ENCODE assay signal across 21 mouse cellular contexts in the genomic region with DNA sequence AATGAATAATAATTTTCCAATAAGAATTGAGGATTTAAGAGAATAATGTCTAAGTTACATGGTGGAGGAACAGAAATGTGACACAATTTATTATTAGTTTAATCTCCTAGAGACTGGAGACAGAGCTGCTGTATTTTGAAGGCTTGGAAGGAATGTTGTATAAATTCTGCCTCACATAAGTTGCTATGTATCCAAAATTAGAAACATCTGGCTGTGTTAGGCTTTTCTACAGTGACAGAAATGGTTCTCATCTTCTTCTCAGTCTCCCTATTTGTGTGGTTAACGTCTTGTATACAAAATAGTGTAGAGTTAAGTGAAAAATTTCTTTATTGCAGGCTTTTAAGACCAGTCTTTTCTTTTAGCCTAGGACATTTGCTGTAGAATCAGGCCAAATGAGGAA. TPM values are rescaled to one million over a fixed set of nuclear protein-coding genes. Genes with fewer than 3 reads are reported as not detected.
DNase-seq lines count a peak whose midpoint lies in the region; ATAC-seq and TF ChIP-seq lines count a peak whose summit lies in the region.
"Had no signal": no experiment of that assay in that cellular context is flagged by ENCODE, and none has a peak within 500 bp of the region (broad histone marks: within the 10 kb centered on the region; RNA-seq: fewer than 3 reads in every experiment).

No protein-coding gene starts in this region.

- H3K27ac ChIP-seq in heart, embryonic 10.5 days: peak overlapping the region; percentile 9; the same call in 1 of the 2 replicates
- H3K27ac ChIP-seq in heart, embryonic 15.5 days: peak overlapping the region; percentile 75
- H3K27ac ChIP-seq in layer of hippocampus, adult 2 months: peak overlapping the region; percentile 18; the same call in 1 of the 2 replicates
- H3K27ac ChIP-seq in embryonic facial prominence, embryonic 14.5 days (replicated peaks; ENCODE audit: low read depth, low read length): no peak overlapping the region
- H3K27ac ChIP-seq: embryonic facial prominence, embryonic 12.5 days; forebrain, embryonic 13.5 days; hindbrain, embryonic 15.5 days; kidney, postnatal 0 days had no signal

- peaks cover 4% of the 10 kb centered on the region; the same call in 1 of the 2 replicates for H3K4me1 ChIP-seq in heart, embryonic 10.5 days
- peaks cover 6% of the 10 kb centered on the region for H3K4me1 ChIP-seq in heart, embryonic 15.5 days (replicated peaks)
- H3K4me1 ChIP-seq in embryonic facial prominence, embryonic 14.5 days (ENCODE audit: control insufficient read depth, insufficient read depth, low read length): peaks cover 10% of the 10 kb centered on the region
- H3K4me1 ChIP-seq: embryonic facial prominence, embryonic 12.5 days had no signal

- H3K4me2 ChIP-seq in heart, embryonic 15.5 days: 0 out of 2 replicates have a peak overlapping the region, but pooled peaks have one; percentile 15
- no peak overlapping the region for H3K4me2 ChIP-seq in embryonic facial prominence, embryonic 14.5 days (ENCODE audit: low read depth, low read length)
- H3K4me2 ChIP-seq: embryonic facial prominence, embryonic 12.5 days; forebrain, embryonic 13.5 days; hindbrain, embryonic 15.5 days had no signal

- 60% methylated on average over 1 of the region's 1 CpGs for WGBS in heart, embryonic 10.5 days
- WGBS in heart, embryonic 15.5 days: 51% methylated on average over 1 of the region's 1 CpGs
- WGBS in embryonic facial prominence, embryonic 14.5 days: 34% methylated on average over 1 of the region's 1 CpGs

- no peaks in the 10 kb centered on the region for H3K27me3 ChIP-seq in heart, embryonic 10.5 days (ENCODE audit: insufficient read depth, poor library complexity, severe bottlenecking)
- no peaks in the 10 kb centered on the region for H3K27me3 ChIP-seq in heart, embryonic 15.5 days
- no peaks in the 10 kb centered on the region for H3K27me3 ChIP-seq in embryonic facial prominence, embryonic 14.5 days (replicated peaks; ENCODE audit: control insufficient read depth, insufficient read depth, low read length)
- H3K27me3 ChIP-seq: embryonic facial prominence, embryonic 12.5 days; forebrain, embryonic 13.5 days; hindbrain, embryonic 15.5 days had no signal

- H3K9ac ChIP-seq in heart, embryonic 15.5 days: no peak overlapping the region
- no peak overlapping the region for H3K9ac ChIP-seq in embryonic facial prominence, embryonic 14.5 days (ENCODE audit: low read depth, low read length)
- H3K9ac ChIP-seq: embryonic facial prominence, embryonic 12.5 days; forebrain, embryonic 13.5 days; hindbrain, embryonic 15.5 days had no signal

- no peak for ATAC-seq in heart, embryonic 15.5 days (replicated peaks; ENCODE audit: insufficient number of reproducible peaks, insufficient read depth, low FRiP score, low read depth)
- no peak for ATAC-seq in embryonic facial prominence, embryonic 14.5 days (ENCODE audit: low read depth)
- ATAC-seq: forebrain, embryonic 13.5 days had no signal

- H3K9me3 ChIP-seq in heart, embryonic 10.5 days: no peaks in the 10 kb centered on the region
- no peaks in the 10 kb centered on the region for H3K9me3 ChIP-seq in heart, embryonic 15.5 days (replicated peaks)
- no peaks in the 10 kb centered on the region for H3K9me3 ChIP-seq in embryonic facial prominence, embryonic 14.5 days (ENCODE audit: control insufficient read depth, low read length)
- H3K9me3 ChIP-seq: embryonic facial prominence, embryonic 12.5 days; forebrain, embryonic 13.5 days; hindbrain, embryonic 15.5 days had no signal

- H3K4me3 ChIP-seq in heart, embryonic 10.5 days: no peak overlapping the region
- H3K4me3 ChIP-seq in heart, embryonic 15.5 days: no peak overlapping the region
- no peak overlapping the region for H3K4me3 ChIP-seq in layer of hippocampus, adult 2 months
- no peak overlapping the region for H3K4me3 ChIP-seq in embryonic facial prominence, embryonic 14.5 days (ENCODE audit: low read depth, low read length)
- H3K4me3 ChIP-seq: embryonic facial prominence, embryonic 12.5 days; forebrain, embryonic 13.5 days; hindbrain, embryonic 15.5 days had no signal

- intact Hi-C loops in heart, postnatal 36 days (cut with DNase I): no loop called here

- no peaks in the 10 kb centered on the region for H3K36me3 ChIP-seq in heart, embryonic 10.5 days
- H3K36me3 ChIP-seq in heart, embryonic 15.5 days: no peaks in the 10 kb centered on the region
- no peaks in the 10 kb centered on the region for H3K36me3 ChIP-seq in embryonic facial prominence, embryonic 14.5 days (ENCODE audit: control insufficient read depth, insufficient read depth, low read length)
- H3K36me3 ChIP-seq: embryonic facial prominence, embryonic 12.5 days; hindbrain, embryonic 15.5 days had no signal

- no peak for DNase-seq in heart, embryonic 10.5 days (ENCODE audit: low spot score)
- no peak for DNase-seq in heart, adult 11 months
- no peak for DNase-seq in heart, postnatal 36 days
- DNase-seq in layer of hippocampus, adult 2 months (ENCODE audit: low spot score in 2 of 2): no peak
- no peak for DNase-seq in layer of hippocampus, adult 11-12 months (ENCODE audit: low spot score)
- peak; percentile 53 for DNase-seq in embryonic facial prominence, embryonic 14.5 days (ENCODE audit: low spot score)
- no peak for DNase-seq in cerebellum, adult 9-10 months
- DNase-seq: adrenal gland, adult 2 months; adrenal gland, postnatal 25 days; cerebellum, adult 18-20 months; cerebellum, postnatal 10 days; gastrocnemius, postnatal 36 days; heart, adult 18-20 months; kidney, adult 11 months; kidney, adult 9 months had no signal

- TF ChIP-seq CTCF in layer of hippocampus, adult 2 months (conservative IDR thresholded peaks at IDR 0.05): no peak

RNA-seq across cellular contexts. Expression of a gene that starts 6.2 kb away (rescaled TPM):
- polyA plus RNA-seq in heart, embryonic 10.5 days (2016; fragmentation: Nextera tagmentation; extraction: Ambion mirVana): 4.9 and 15.2 TPM in 2 replicates
- 5.8 and 8.2 TPM in 2 replicates for polyA plus RNA-seq in heart, embryonic 15.5 days (2015; fragmentation: Nextera tagmentation; extraction: Ambion mirVana)
- 10 to 100 TPM; 11.1 to 24.8 TPM for total RNA-seq in heart, postnatal 36 days (2021)
- total RNA-seq in layer of hippocampus, adult 2 months (2021): 10 to 100 TPM; 81.4 to 87.3 TPM
- 0.88 and 1.2 TPM in 2 replicates for polyA plus RNA-seq in embryonic facial prominence, embryonic 14.5 days (2014; fragmentation: Nextera tagmentation; extraction: Ambion mirVana)
- total RNA-seq: gastrocnemius, adult 8-10 months; gastrocnemius, postnatal 36 days had no signal

RNA-seq across cellular contexts. Expression of a gene that starts 52.9 kb away (rescaled TPM):
- 26.1 and 31.0 TPM in 2 replicates for polyA plus RNA-seq in heart, embryonic 10.5 days (2016; fragmentation: Nextera tagmentation; extraction: Ambion mirVana)
- 24.1 and 26.6 TPM in 2 replicates for polyA plus RNA-seq in heart, embryonic 15.5 days (2015; fragmentation: Nextera tagmentation; extraction: Ambion mirVana)
- 10 to 100 TPM; 54.1 to 57.1 TPM for total RNA-seq in heart, postnatal 36 days (2021)
- 10 to 100 TPM; 59.6 to 63.8 TPM for total RNA-seq in layer of hippocampus, adult 2 months (2021)
- polyA plus RNA-seq in embryonic facial prominence, embryonic 14.5 days (2014; fragmentation: Nextera tagmentation; extraction: Ambion mirVana): 32.4 and 34.0 TPM in 2 replicates

RNA-seq across cellular contexts. Expression of a gene that starts 52.9 kb away (rescaled TPM):
- polyA plus RNA-seq in heart, embryonic 10.5 days (2016; fragmentation: Nextera tagmentation; extraction: Ambion mirVana): 7.4 and 11.4 TPM in 2 replicates
- 5.2 and 7.0 TPM in 2 replicates for polyA plus RNA-seq in heart, embryonic 15.5 days (2015; fragmentation: Nextera tagmentation; extraction: Ambion mirVana)
- 1 to 10 TPM; 7.2 to 7.6 TPM for total RNA-seq in heart, postnatal 36 days (2021)
- 10 to 100 TPM; 12.6 to 13.2 TPM for total RNA-seq in layer of hippocampus, adult 2 months (2021)
- 8.9 and 9.3 TPM in 2 replicates for polyA plus RNA-seq in embryonic facial prominence, embryonic 14.5 days (2014; fragmentation: Nextera tagmentation; extraction: Ambion mirVana)
